Comparison of ENCODE assay signal across 8 mouse cellular contexts in the genomic region with DNA sequence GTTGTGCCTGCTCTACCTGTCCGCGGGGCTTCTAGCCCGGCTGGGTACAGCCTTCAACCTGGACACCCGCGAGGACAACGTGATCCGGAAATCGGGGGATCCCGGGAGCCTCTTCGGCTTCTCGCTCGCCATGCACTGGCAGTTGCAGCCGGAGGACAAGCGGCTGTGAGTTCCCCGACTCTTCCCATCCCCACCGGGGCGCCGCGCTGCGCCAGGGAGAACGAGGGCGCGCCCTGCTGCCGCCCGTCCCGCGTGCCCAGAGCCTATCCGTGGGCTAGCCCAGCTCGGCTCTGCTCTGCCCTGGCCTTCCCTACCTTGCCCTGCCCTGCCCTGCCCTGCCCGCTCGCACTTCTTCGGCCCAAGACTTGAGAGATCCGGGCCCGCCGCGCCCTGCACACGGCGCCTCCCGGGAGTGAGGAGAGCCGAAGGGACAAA. TPM values are rescaled to one million over a fixed set of nuclear protein-coding genes. Genes with fewer than 3 reads are reported as not detected.
DNase-seq lines count a peak whose midpoint lies in the region; ATAC-seq and TF ChIP-seq lines count a peak whose summit lies in the region.

No protein-coding gene starts in this region.

- H3K9ac ChIP-seq in embryonic facial prominence, embryonic 15.5 days, result peak overlapping the region; percentile 69
- peak overlapping the region; percentile 79 for H3K9ac ChIP-seq in hindbrain, embryonic 11.5 days (ENCODE audit: low read depth, low read length)
- peak overlapping the region; percentile 68 for H3K9ac ChIP-seq in limb, embryonic 14.5 days (ENCODE audit: low read depth, low read length, severe bottlenecking)
- peak overlapping the region; percentile 80 for H3K9ac ChIP-seq in midbrain, embryonic 16.5 days (ENCODE audit: low read depth, low read length)

- H3K27ac ChIP-seq in kidney, adult 2 months (ENCODE audit: insufficient read depth, low read depth, low read length), result peak overlapping the region; percentile 72
- peak overlapping the region; percentile 66 for H3K27ac ChIP-seq in embryonic facial prominence, embryonic 15.5 days (replicated peaks)
- H3K27ac ChIP-seq in hindbrain, embryonic 11.5 days (ENCODE audit: low read depth, low read length), result peak overlapping the region; percentile 65
- peak overlapping the region; percentile 39; the same call in 1 of the 2 replicates for H3K27ac ChIP-seq in limb, embryonic 14.5 days (replicated peaks; ENCODE audit: low read depth, low read length)
- H3K27ac ChIP-seq in midbrain, embryonic 16.5 days (ENCODE audit: low read length), result peak overlapping the region; percentile 65

- no peaks in the 10 kb centered on the region for H3K36me3 ChIP-seq in kidney, adult 2 months (ENCODE audit: control insufficient read depth, insufficient read depth, low read length)
- H3K36me3 ChIP-seq in embryonic facial prominence, embryonic 15.5 days, result no peaks in the 10 kb centered on the region
- H3K36me3 ChIP-seq in hindbrain, embryonic 11.5 days (ENCODE audit: control insufficient read depth, insufficient read depth, low read length), result no peaks in the 10 kb centered on the region
- no peaks in the 10 kb centered on the region for H3K36me3 ChIP-seq in limb, embryonic 14.5 days (ENCODE audit: control insufficient read depth, insufficient read depth, low read length)
- H3K36me3 ChIP-seq in midbrain, embryonic 16.5 days (ENCODE audit: control insufficient read depth, insufficient read depth, low read length), result no peaks in the 10 kb centered on the region

- peak overlapping the region; percentile 95 for H3K4me2 ChIP-seq in embryonic facial prominence, embryonic 15.5 days (replicated peaks)
- peak overlapping the region; percentile 97 for H3K4me2 ChIP-seq in hindbrain, embryonic 11.5 days (replicated peaks; ENCODE audit: low read depth, low read length)
- peak overlapping the region; percentile 84 for H3K4me2 ChIP-seq in limb, embryonic 14.5 days (replicated peaks; ENCODE audit: low read depth, low read length, severe bottlenecking)
- H3K4me2 ChIP-seq in midbrain, embryonic 16.5 days (ENCODE audit: low read length), result peak overlapping the region; percentile 97

- H3K4me1 ChIP-seq in kidney, adult 2 months (ENCODE audit: control insufficient read depth, insufficient read depth, low read length), result peaks cover 30% of the 10 kb centered on the region
- H3K4me1 ChIP-seq in embryonic facial prominence, embryonic 15.5 days, result peaks cover 3% of the 10 kb centered on the region; the same call in 1 of the 2 replicates
- no peaks in the 10 kb centered on the region; the same call in 1 of the 2 replicates for H3K4me1 ChIP-seq in hindbrain, embryonic 11.5 days (replicated peaks; ENCODE audit: control insufficient read depth, insufficient read depth, low read length)
- H3K4me1 ChIP-seq in limb, embryonic 14.5 days (ENCODE audit: control insufficient read depth, insufficient read depth, low read length), result no peaks in the 10 kb centered on the region
- peaks cover 5% of the 10 kb centered on the region; the same call in 1 of the 2 replicates for H3K4me1 ChIP-seq in midbrain, embryonic 16.5 days (ENCODE audit: control insufficient read depth, insufficient read depth, low read length)

- H3K27me3 ChIP-seq in kidney, adult 2 months (replicated peaks; ENCODE audit: control insufficient read depth, insufficient read depth, low read length), result no peaks in the 10 kb centered on the region
- 0 out of 2 replicates have a peak, but pooled peaks cover 3% of the 10 kb centered on the region for H3K27me3 ChIP-seq in embryonic facial prominence, embryonic 15.5 days
- H3K27me3 ChIP-seq in hindbrain, embryonic 11.5 days (ENCODE audit: control insufficient read depth, insufficient read depth, low read length), result 0 out of 2 replicates have a peak, but pooled peaks cover 6% of the 10 kb centered on the region
- H3K27me3 ChIP-seq in limb, embryonic 14.5 days (ENCODE audit: control insufficient read depth, insufficient read depth, low read length), result no peaks in the 10 kb centered on the region; the same call in 1 of the 2 replicates
- H3K27me3 ChIP-seq in midbrain, embryonic 16.5 days (ENCODE audit: control insufficient read depth, insufficient read depth, low read depth, low read length), result no peaks in the 10 kb centered on the region

- TF ChIP-seq POLR2A in kidney, adult 2 months (IDR thresholded peaks at IDR 0.05; ENCODE audit: low read depth, low read length), result no peak
- 0 out of 2 replicates have a peak, but pooled peaks have one; percentile 5 for TF ChIP-seq POLR2A in limb, embryonic 14.5 days (IDR thresholded peaks at IDR 0.05; ENCODE audit: borderline replicate concordance, extremely low read depth, insufficient read depth, insufficient read length)

- peak; percentile 71 for ATAC-seq in embryonic facial prominence, embryonic 15.5 days (ENCODE audit: insufficient number of reproducible peaks, low FRiP score, low TSS enrichment, low read depth)
- ATAC-seq in hindbrain, embryonic 11.5 days (ENCODE audit: low FRiP score), result peak; percentile 79
- peak; percentile 60 for ATAC-seq in limb, embryonic 14.5 days (ENCODE audit: low FRiP score, low read depth)
- ATAC-seq in midbrain, embryonic 16.5 days, result peak; percentile 84

- no peak for TF ChIP-seq CTCF in kidney, adult 2 months (conservative IDR thresholded peaks at IDR 0.05; ENCODE audit: insufficient read depth, insufficient read length, low read depth, low read length)

- no peaks in the 10 kb centered on the region for H3K9me3 ChIP-seq in embryonic facial prominence, embryonic 15.5 days (replicated peaks)
- H3K9me3 ChIP-seq in hindbrain, embryonic 11.5 days (ENCODE audit: control insufficient read depth, low read length), result no peaks in the 10 kb centered on the region
- H3K9me3 ChIP-seq in limb, embryonic 14.5 days (ENCODE audit: control insufficient read depth, low read length), result no peaks in the 10 kb centered on the region
- H3K9me3 ChIP-seq in midbrain, embryonic 16.5 days (replicated peaks; ENCODE audit: control insufficient read depth, low read length, poor library complexity, severe bottlenecking), result no peaks in the 10 kb centered on the region

- WGBS in kidney, adult 2 months, result 1% methylated on average over 37 of the region's 40 CpGs
- under 1% methylated on average over 40 of the region's 40 CpGs for WGBS in embryonic facial prominence, embryonic 15.5 days
- WGBS in hindbrain, embryonic 11.5 days, result under 1% methylated on average over 38 of the region's 40 CpGs
- under 1% methylated on average over 29 of the region's 40 CpGs for WGBS in limb, embryonic 14.5 days
- WGBS in midbrain, embryonic 16.5 days, result 0% methylated on average over 37 of the region's 40 CpGs

- peak overlapping the region; percentile 79 for H3K4me3 ChIP-seq in kidney, adult 2 months (ENCODE audit: insufficient read depth, low read depth, low read length)
- H3K4me3 ChIP-seq in embryonic facial prominence, embryonic 15.5 days (replicated peaks), result peak overlapping the region; percentile 77
- H3K4me3 ChIP-seq in hindbrain, embryonic 11.5 days (ENCODE audit: low read depth, low read length), result peak overlapping the region; percentile 75
- peak overlapping the region; percentile 69 for H3K4me3 ChIP-seq in limb, embryonic 14.5 days (replicated peaks; ENCODE audit: low read length)
- peak overlapping the region; percentile 75 for H3K4me3 ChIP-seq in midbrain, embryonic 16.5 days (ENCODE audit: low read depth, low read length)

- peak; percentile 68 for DNase-seq in kidney, adult 2 months
- DNase-seq in kidney, adult 9 months, result no peak
- peak; percentile 74 to 92 for DNase-seq in adrenal gland, adult (ENCODE audit: inconsistent age in 2 of 2, low spot score in 1 of 2)
- peak; percentile 76 for DNase-seq in hindbrain, embryonic 11.5 days (ENCODE audit: low spot score)
- DNase-seq in limb, embryonic 14.5 days (ENCODE audit: low spot score), result no peak
- peak; percentile 72 to 79 for DNase-seq in thymus, postnatal 36 days

RNA-seq across cellular contexts. Expression of gene Itga6, which starts 41.8 kb away (rescaled TPM):
- polyA plus RNA-seq in kidney, adult 2 months (2012; rRNA removed), result 58.7 and 60.3 TPM in 2 replicates
- 51.6 and 55.4 TPM in 2 replicates for polyA plus RNA-seq in embryonic facial prominence, embryonic 15.5 days (2015; fragmentation: Nextera tagmentation; extraction: Ambion mirVana)
- polyA plus RNA-seq in hindbrain, embryonic 11.5 days (2014; fragmentation: Nextera tagmentation; extraction: Ambion mirVana), result 25.5 and 29.5 TPM in 2 replicates
- 49.2 and 49.6 TPM in 2 replicates for polyA plus RNA-seq in limb, embryonic 14.5 days (2012; rRNA removed)
- 59.1 and 59.6 TPM in 2 replicates for polyA plus RNA-seq in limb, embryonic 14.5 days (2014; fragmentation: Nextera tagmentation; extraction: Ambion mirVana)
- 17.7 and 23.7 TPM in 2 replicates for polyA plus RNA-seq in midbrain, embryonic 16.5 days (2015; fragmentation: Nextera tagmentation; extraction: Ambion mirVana)

Comparison
In these comparisons a context has a peak if more than half of its experiments do, and no peak if none do; other contexts are left out.
1. DNase-seq: peak in kidney, adult 2 months (single experiment), adrenal gland, adult (2 of 2), hindbrain, embryonic 11.5 days (single experiment) and thymus, postnatal 36 days (2 of 2); none in kidney, adult 9 months (single experiment) and limb, embryonic 14.5 days (single experiment).
2. Peak in every context shown above with its lines, with median percentiles within 50 percentile points of each other: H3K27ac ChIP-seq, H3K4me3 ChIP-seq, ATAC-seq, H3K4me2 ChIP-seq and H3K9ac ChIP-seq.